Mouse (Mus musculus) right cerebral cortex, adult 2 months (tissue): ENCODE measurements around the gene Cpa4.

Source experiments
- DNase-seq, 2 experiments: peaks; one replicate each; pipeline ENCODE4 v3.0.0; 2021 to 2022; ENCODE audit warnings: low spot score in 2 of 2

Cpa4 gene

DNA sequence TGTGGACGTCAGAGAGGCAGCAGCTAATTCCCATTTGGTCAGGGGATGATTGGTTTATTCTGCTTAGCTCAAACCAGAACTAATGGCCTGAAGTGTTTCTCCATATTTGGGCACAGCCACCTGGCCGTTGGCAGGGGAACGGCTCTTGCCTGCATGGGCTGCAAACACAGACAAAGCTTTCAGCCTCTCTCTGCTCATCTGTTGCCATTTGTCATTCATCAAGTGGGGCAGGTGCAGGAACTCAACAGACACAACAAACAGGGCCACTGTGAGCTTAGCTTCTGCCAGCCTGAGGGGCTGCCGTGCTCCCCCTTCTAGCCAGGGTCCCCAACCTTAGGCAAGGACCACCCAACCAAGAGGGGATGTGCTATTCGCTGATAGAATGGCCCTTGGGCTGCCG is 60.0 kb downstream of the Cpa4 start:
- DNase-seq, result peak; percentile 37 to 47

DNA sequence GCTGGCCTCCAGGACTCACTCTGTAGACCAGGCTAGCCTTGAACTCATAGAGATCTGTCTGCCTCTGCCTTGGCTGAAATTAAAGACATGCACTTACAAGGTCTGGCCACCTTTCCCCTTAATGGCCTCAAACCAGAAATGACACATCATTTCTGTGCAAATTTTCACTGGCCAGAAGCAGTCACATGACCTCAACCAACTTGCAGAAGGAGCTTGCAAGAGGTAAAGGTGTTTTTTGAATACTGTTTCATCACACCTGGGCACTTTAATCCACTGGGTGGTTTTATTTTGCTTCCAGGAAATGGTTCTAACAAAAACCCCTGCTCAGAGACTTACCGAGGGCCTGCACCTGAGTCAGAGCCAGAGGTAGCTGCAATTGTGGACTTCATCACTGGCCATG is 61.8 kb downstream of the Cpa4 start:
- no peak for DNase-seq

DNA sequence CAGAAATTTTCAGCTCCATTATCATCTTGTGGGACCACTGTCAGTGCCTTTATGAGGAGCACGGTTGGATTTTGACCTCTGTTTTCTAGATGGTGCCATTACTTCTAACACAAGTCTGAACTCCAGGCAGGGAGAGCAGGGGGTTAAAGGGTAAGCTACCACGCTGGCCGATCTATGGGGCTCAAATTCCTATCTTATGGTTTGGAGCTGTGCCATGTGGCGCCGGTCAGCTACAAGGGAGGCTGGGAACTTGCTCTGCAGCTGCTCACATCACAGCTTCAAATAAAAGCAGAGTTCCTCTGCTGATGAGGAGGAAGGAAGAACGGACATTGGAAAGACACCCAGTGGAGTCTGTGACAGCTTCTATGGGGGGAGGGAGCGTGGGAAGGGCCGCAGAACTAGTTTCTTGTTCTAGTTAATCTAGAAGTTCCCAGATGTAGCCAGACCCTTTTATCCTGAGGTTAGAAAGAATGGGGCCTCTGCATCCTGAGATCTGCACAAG is 67.2 kb downstream of the Cpa4 start:
- DNase-seq, result no peak

DNA sequence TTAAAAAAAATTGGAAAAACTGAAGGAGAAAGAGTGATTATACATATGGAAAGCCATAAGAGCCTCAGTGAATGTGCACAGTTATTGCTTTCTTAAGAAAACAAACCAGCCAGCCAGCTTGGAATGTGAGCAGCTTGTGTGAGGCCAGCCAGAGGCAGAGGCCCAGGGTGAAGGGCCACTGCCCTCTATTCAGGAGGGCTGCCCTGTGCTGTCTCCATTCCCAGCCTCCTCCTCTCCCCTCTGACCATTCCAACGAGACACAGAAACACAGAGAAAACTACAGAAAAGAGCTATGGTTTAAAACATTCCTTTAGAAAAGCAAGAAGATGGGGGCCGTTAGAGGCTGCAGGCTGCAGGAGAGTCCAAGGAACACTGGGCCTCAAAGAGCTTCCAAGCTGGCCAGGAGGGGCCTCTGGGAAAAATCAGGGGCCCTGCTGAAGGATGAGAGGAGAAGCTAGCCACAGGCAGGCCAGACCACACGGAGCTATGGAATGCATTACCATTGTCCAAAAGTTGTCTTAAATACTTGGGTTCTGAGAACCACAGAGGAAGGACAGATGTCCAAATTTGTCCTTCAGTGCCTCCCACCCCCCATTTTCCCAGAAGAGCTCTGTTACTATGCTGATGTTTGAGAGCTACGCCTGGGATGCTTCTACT is 68.1 kb downstream of the Cpa4 start:
- DNase-seq, result no peak

DNA sequence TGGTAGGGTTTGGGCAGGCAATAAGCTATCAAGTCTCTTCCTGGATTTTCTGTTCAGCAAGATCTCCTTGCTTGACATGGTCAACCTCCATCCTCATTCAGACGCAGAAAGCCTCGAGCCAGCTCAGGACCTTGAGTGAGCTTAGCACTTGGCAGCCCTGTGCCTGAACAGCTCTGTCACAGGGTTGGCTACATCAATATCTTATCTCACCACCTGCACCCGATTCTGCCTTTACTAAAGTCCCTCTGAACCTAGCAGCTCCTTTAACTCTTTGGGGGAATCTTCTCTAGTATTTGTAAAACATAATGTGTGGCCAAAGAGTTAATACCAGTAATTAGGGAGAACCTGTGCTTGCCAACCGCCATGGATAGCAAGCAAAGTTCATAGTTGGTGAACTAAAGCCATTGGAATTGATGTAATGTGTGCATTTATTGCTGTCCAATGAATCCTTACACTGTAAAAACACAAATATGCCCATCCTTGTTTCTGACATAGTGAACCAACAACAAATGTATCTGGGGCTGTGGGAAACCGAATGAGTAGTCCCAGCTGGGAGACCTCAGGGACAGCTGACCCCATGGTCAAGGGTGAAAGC is 70.6 kb downstream of the Cpa4 start, which contains the start of gene Cpa1:
Cpa1 (plus strand) TSS at position 545 of the 595 bp plus-strand sequence.
- DNase-seq, result no peak
